Comparison of ENCODE assay signal across 21 mouse cellular contexts in the genomic region with DNA sequence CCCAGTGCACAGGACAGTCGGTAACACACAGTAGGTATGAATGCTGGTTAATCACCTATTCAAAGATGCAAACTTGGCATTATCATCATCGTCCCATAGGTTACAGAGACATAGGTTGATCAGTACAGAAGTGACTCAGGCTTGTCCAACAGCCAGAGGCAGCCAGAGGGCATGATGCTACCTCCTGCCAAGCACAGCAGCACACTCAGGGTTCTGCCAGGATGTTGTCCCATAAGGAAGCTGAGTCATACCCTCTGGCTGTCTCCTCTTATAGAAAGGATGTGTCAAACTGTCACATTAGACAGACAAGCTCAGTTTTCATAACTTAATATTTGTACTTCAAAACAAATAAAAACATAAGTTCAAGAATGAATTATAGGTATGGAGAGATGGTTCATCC.
DNase-seq lines count a peak whose midpoint lies in the region; ATAC-seq and TF ChIP-seq lines count a peak whose summit lies in the region.
"Had no signal": no experiment of that assay in that cellular context is flagged by ENCODE, and none has a peak within 500 bp of the region (broad histone marks: within the 10 kb centered on the region; RNA-seq: fewer than 3 reads in every experiment).

No protein-coding gene starts in this region.

- 87% methylated on average over 2 of the region's 2 CpGs for WGBS in lung, postnatal 0 days
- 92% methylated on average over 2 of the region's 2 CpGs for WGBS in cerebellum, adult 2 months
- WGBS in liver, postnatal 0 days (ENCODE audit: insufficient replicate concordance) = 68% methylated on average over 2 of the region's 2 CpGs

- TF ChIP-seq EP300 in lung, postnatal 0 days (IDR thresholded peaks at IDR 0.05) = no peak
- no peak for TF ChIP-seq EP300 in liver, postnatal 0 days (IDR thresholded peaks at IDR 0.05; ENCODE audit: low read depth)

- H3K36me3 ChIP-seq in lung, postnatal 0 days (ENCODE audit: insufficient read depth, low read length) = no peaks in the 10 kb centered on the region
- H3K36me3 ChIP-seq in C2C12 (ENCODE audit: control insufficient read depth, insufficient read depth) = no peaks in the 10 kb centered on the region
- H3K36me3 ChIP-seq in liver, postnatal 0 days (replicated peaks; ENCODE audit: insufficient read depth, low read length) = no peaks in the 10 kb centered on the region
- H3K36me3 ChIP-seq: embryonic facial prominence, embryonic 15.5 days; heart, embryonic 12.5 days; hindbrain, embryonic 15.5 days had no signal

- DNase-seq in lung, postnatal 0 days (ENCODE audit: low spot score) = no peak
- no peak for DNase-seq in lung, adult 18-20 months
- DNase-seq in gastrocnemius, postnatal 10 days = no peak
- no peak for DNase-seq in cerebellum, adult 2 months
- no peak for DNase-seq in liver, postnatal 0 days
- DNase-seq: adrenal gland, adult 8-10 months; adrenal gland, postnatal 36 days; B cell, adult 2 months; cerebellum, adult 18-20 months; cerebellum, postnatal 10 days; embryo, embryonic 11 days; heart, postnatal 36 days had no signal

- TF ChIP-seq POLR2A in cerebellum, adult 2 months (IDR thresholded peaks at IDR 0.05; ENCODE audit: borderline replicate concordance, insufficient read depth, low read length) = no peak

- 0 out of 2 replicates have a peak, but pooled peaks cover 3% of the 10 kb centered on the region for H3K27me3 ChIP-seq in lung, postnatal 0 days (replicated peaks; ENCODE audit: insufficient read depth, low read length)
- no peaks in the 10 kb centered on the region for H3K27me3 ChIP-seq in C2C12 (ENCODE audit: control insufficient read depth, insufficient read depth, insufficient read length)
- H3K27me3 ChIP-seq in cerebellum, adult 2 months (ENCODE audit: control insufficient read depth, insufficient read depth, low read length) = no peaks in the 10 kb centered on the region
- no peaks in the 10 kb centered on the region for H3K27me3 ChIP-seq in liver, postnatal 0 days (ENCODE audit: insufficient read depth, low read length)
- H3K27me3 ChIP-seq: forebrain, embryonic 15.5 days; hindbrain, embryonic 15.5 days; Patski had no signal

- 0 out of 2 replicates have a peak, but pooled peaks have one; percentile 19 for ATAC-seq in lung, postnatal 0 days
- ATAC-seq in common myeloid progenitor, adult 5-6 weeks (replicated peaks; ENCODE audit: low read depth, poor library complexity, severe bottlenecking) = 0 out of 2 replicates have a peak, but pooled peaks have one; percentile 10
- no peak for ATAC-seq in liver, postnatal 0 days
- ATAC-seq: forebrain, embryonic 15.5 days; intestine, embryonic 16.5 days; Patski had no signal

- H3K4me2 ChIP-seq in lung, postnatal 0 days (replicated peaks; ENCODE audit: low read depth, low read length) = no peak overlapping the region
- H3K4me2 ChIP-seq in liver, postnatal 0 days (ENCODE audit: low read depth, low read length) = no peak overlapping the region
- H3K4me2 ChIP-seq: embryonic facial prominence, embryonic 15.5 days; forebrain, embryonic 15.5 days; heart, embryonic 12.5 days; hindbrain, embryonic 15.5 days had no signal

- no peaks in the 10 kb centered on the region for H3K4me1 ChIP-seq in lung, postnatal 0 days (ENCODE audit: insufficient read depth, low read depth, low read length)
- peaks cover 5% of the 10 kb centered on the region for H3K4me1 ChIP-seq in cerebellum, adult 2 months (ENCODE audit: control insufficient read depth, insufficient read depth, low read length)
- no peaks in the 10 kb centered on the region; the same call in 1 of the 2 replicates for H3K4me1 ChIP-seq in liver, postnatal 0 days (ENCODE audit: insufficient read depth)
- H3K4me1 ChIP-seq: hindbrain, embryonic 15.5 days had no signal

- no peak overlapping the region for H3K9ac ChIP-seq in lung, postnatal 0 days (replicated peaks; ENCODE audit: low read depth)
- no peak overlapping the region for H3K9ac ChIP-seq in liver, postnatal 0 days (replicated peaks)
- H3K9ac ChIP-seq: embryonic facial prominence, embryonic 15.5 days; forebrain, embryonic 15.5 days; heart, embryonic 12.5 days; hindbrain, embryonic 15.5 days had no signal

- no peaks in the 10 kb centered on the region for H3K79me2 ChIP-seq in C2C12 (ENCODE audit: control insufficient read depth, insufficient read depth)

- H3K27ac ChIP-seq in lung, postnatal 0 days (ENCODE audit: low read length) = no peak overlapping the region
- H3K27ac ChIP-seq in cerebellum, adult 2 months (ENCODE audit: insufficient read depth, low read length) = no peak overlapping the region
- no peak overlapping the region for H3K27ac ChIP-seq in liver, postnatal 0 days (ENCODE audit: low read depth)
- H3K27ac ChIP-seq: embryonic facial prominence, embryonic 15.5 days; forebrain, embryonic 15.5 days; hindbrain, embryonic 15.5 days had no signal

- H3ac ChIP-seq in C2C12 (ENCODE audit: control insufficient read depth, insufficient read length, low read depth) = no peak overlapping the region

- TF ChIP-seq CTCF in lung, postnatal 0 days (IDR thresholded peaks at IDR 0.05) = no peak
- no peak for TF ChIP-seq CTCF in C2C12 (IDR thresholded peaks at IDR 0.05; ENCODE audit: control insufficient read depth, insufficient read depth, insufficient read length)
- TF ChIP-seq CTCF in cerebellum, adult 2 months (IDR thresholded peaks at IDR 0.05; ENCODE audit: borderline replicate concordance, insufficient read depth, low read depth, low read length) = no peak
- TF ChIP-seq CTCF in liver, postnatal 0 days (IDR thresholded peaks at IDR 0.05; ENCODE audit: low read depth) = no peak

- no peaks in the 10 kb centered on the region for H3K79me3 ChIP-seq in C2C12 (ENCODE audit: low read depth)

- no peak overlapping the region for H3K4me3 ChIP-seq in lung, postnatal 0 days (ENCODE audit: low read depth, low read length)
- H3K4me3 ChIP-seq in C2C12 (ENCODE audit: insufficient read depth, poor library complexity, severe bottlenecking) = no peak overlapping the region
- H3K4me3 ChIP-seq in cerebellum, adult 2 months (replicated peaks; ENCODE audit: insufficient read depth, low read depth, low read length) = no peak overlapping the region
- no peak overlapping the region for H3K4me3 ChIP-seq in liver, postnatal 0 days (ENCODE audit: low read depth, low read length)
- H3K4me3 ChIP-seq: embryonic facial prominence, embryonic 15.5 days; erythroblast, embryonic 14.5 days; forebrain, embryonic 15.5 days; heart, embryonic 12.5 days; hindbrain, embryonic 15.5 days had no signal

- H3K9me3 ChIP-seq in lung, postnatal 0 days (ENCODE audit: low read length) = no peaks in the 10 kb centered on the region
- no peaks in the 10 kb centered on the region for H3K9me3 ChIP-seq in liver, postnatal 0 days (ENCODE audit: low read length)
- H3K9me3 ChIP-seq: embryonic facial prominence, embryonic 15.5 days; forebrain, embryonic 15.5 days; heart, embryonic 12.5 days; hindbrain, embryonic 15.5 days had no signal

TF ChIP-seq in C2C12, 6 proteins besides CTCF, POLR2A, EP300 and RAD21:
- TF ChIP-seq MYOD1 (IDR thresholded peaks at IDR 0.05; ENCODE audit: control insufficient read depth, insufficient read length, low read depth) (no peak), FOSL1 (IDR thresholded peaks at IDR 0.05; ENCODE audit: insufficient read depth, low read length, poor library complexity, severe bottlenecking) (peak; percentile 46)
